Mouse (Mus musculus) heart, adult 2 months (tissue): ENCODE measurements around the gene Tmc8. TPM values are rescaled to one million over a fixed set of nuclear protein-coding genes. Genes with fewer than 3 reads are reported as not detected.
A peak's percentile ranks its signal among the peaks of the same experiment; 100 is the strongest.
"Not testable (repeated sequence)": the region's sequence is repeated elsewhere in the genome, so short reads cannot be mapped to it uniquely, and the experiment has no call there.

Experiments used
- DNase-seq, 2 experiments: peaks; one replicate each; pipeline ENCODE4 v3.0.0; 2021
- H3K27ac ChIP-seq: fragments of 200-600 bp; 2 replicates; pipeline ENCODE4 v1.8.1; 2022
- H3K27me3 ChIP-seq: fragments of 200-500 bp; 2 replicates; pipeline ENCODE4 v1.6.1; 2012; ENCODE audit warnings: mild to moderate bottlenecking, low read length, inconsistent platforms, mixed read lengths; ENCODE audit not compliant: control insufficient read depth, insufficient read depth
- H3K36me3 ChIP-seq: fragments of 200-500 bp; 2 replicates; pipeline ENCODE4 v1.6.1; 2012; ENCODE audit warnings: low read length, inconsistent platforms; ENCODE audit not compliant: control insufficient read depth, insufficient read depth
- H3K4me1 ChIP-seq: fragments of 200-500 bp; 2 replicates; pipeline ENCODE4 v1.6.1; 2011; ENCODE audit warnings: low read length; ENCODE audit not compliant: control insufficient read depth, insufficient read depth
- H3K4me3 ChIP-seq: fragments of 200-600 bp; 2 replicates; pipeline ENCODE4 v1.8.1; 2022
- H3K79me2 ChIP-seq: fragments of 200-500 bp; replicated peaks from 2 replicates; pipeline ENCODE4 v1.6.1; 2012; ENCODE audit warnings: mild to moderate bottlenecking, inconsistent platforms, low read length, moderate library complexity, mixed read lengths; ENCODE audit not compliant: control insufficient read depth, insufficient read depth
- H3K9ac ChIP-seq: fragments of 200-500 bp; 2 replicates; pipeline ENCODE4 v1.6.1; 2012; ENCODE audit warnings: low read depth, mild to moderate bottlenecking, control low read depth, inconsistent platforms, low read length, mixed read lengths
- CTCF ChIP-seq: fragments of 200-600 bp; IDR thresholded peaks from 2 replicates; pipeline ENCODE4 v1.8.1; 2022; ENCODE audit warnings: antibody characterized with exemption, mild to moderate bottlenecking, moderate library complexity
- EP300 ChIP-seq: fragments of 200-500 bp; IDR thresholded peaks from 2 replicates; pipeline ENCODE4 v1.6.1; 2011; ENCODE audit warnings: low read depth, low read length, control low read depth; ENCODE audit not compliant: insufficient read depth
- POLR2A ChIP-seq: fragments of 200-500 bp; IDR thresholded peaks from 2 replicates; pipeline ENCODE4 v1.6.1; 2011; ENCODE audit warnings: mild to moderate bottlenecking, low read depth, low read length, control low read depth; ENCODE audit not compliant: insufficient read depth
- WGBS: fragments of 180-500 bp; shearing (Covaris S2); methylation state at CpG from one replicate; pipeline ENCODE4 v1.1.7; 2018; 5-methylcytosine and 5-hydroxymethylcytosine counted together
- intact Hi-C: fragments of 180-260 bp; cut with DNase I; formaldehyde crosslinking; loops from one replicate; pipeline ENCODE4 v1.15.1; 2025
- polyA plus RNA-seq: library from polyadenylated mRNA; depleted of rRNA; stranded (reverse); fragments of >200 nt; gene quantifications from 2 replicates; pipeline ENCODE4 v1.2.3, GENCODE M21; 2012
- total RNA-seq, 2 experiments: library from RNA; stranded (reverse); gene quantifications; 2 replicates each; pipeline ENCODE4 v1.2.3; 2021

Gene Tmc8
- total and polyA plus RNA-seq, 3 experiments, result 3.3 to 9.5 (median 3.7) TPM

GRCm38 (mm10) chr11:117814704-117815366 is 33.0 kb downstream of the Tmc8 start:
- Histone ChIP-seq H3K27ac (peak overlapping the region; percentile 72), H3K36me3 (no peaks in the 10 kb centered on the region), H3K4me3 (no peak overlapping the region), H3K27me3 (no peaks in the 10 kb centered on the region), H3K9ac (no peak overlapping the region), H3K4me1 (peaks cover 6% of the 10 kb centered on the region), H3K79me2 (peaks cover 2% of the 10 kb centered on the region)
- TF ChIP-seq CTCF (no peak), EP300 (no peak), POLR2A (no peak)
- DNase-seq, result no peak
- intact Hi-C loops, result no loop called here
- 63% methylated on average over 6 of the region's 6 CpGs for WGBS

- intact Hi-C loops, H3K4me3 ChIP-seq, H3K27me3 ChIP-seq, H3K4me1 ChIP-seq, DNase-seq, H3K9ac ChIP-seq, H3K79me2 ChIP-seq, H3K36me3 ChIP-seq: not testable (repeated sequence)
- 55% methylated on average over 9 of the region's 9 CpGs for WGBS
- H3K27ac ChIP-seq, result 0 out of 2 replicates have a peak overlapping the region, but pooled peaks have one; percentile 28
Measured at GRCm38 (mm10) chr11:117815850-117816249, 34.0 kb downstream of the Tmc8 start.

- TF ChIP-seq EP300 (no peak), CTCF (no peak), POLR2A (no peak)
- no peak for DNase-seq
- peaks cover 1% of the 10 kb centered on the region for H3K79me2 ChIP-seq
- intact Hi-C loops, result no loop called here
- H3K27me3 ChIP-seq, result no peaks in the 10 kb centered on the region
- H3K27ac ChIP-seq, result no peak overlapping the region
- H3K4me3 ChIP-seq, result no peak overlapping the region
- peaks cover 6% of the 10 kb centered on the region for H3K4me1 ChIP-seq
- no peak overlapping the region for H3K9ac ChIP-seq
- WGBS, result 74% methylated on average over 13 of the region's 13 CpGs
- H3K36me3 ChIP-seq, result no peaks in the 10 kb centered on the region
Measured at GRCm38 (mm10) chr11:117816389-117816996, 34.6 kb downstream of the Tmc8 start.

- intact Hi-C loops, result no loop called here
- Histone ChIP-seq H3K36me3 (peaks cover 2% of the 10 kb centered on the region; the same call in 1 of the 2 replicates), H3K4me1 (peaks cover 14% of the 10 kb centered on the region), H3K4me3 (no peak overlapping the region), H3K9ac (0 out of 2 replicates have a peak overlapping the region, but pooled peaks have one; percentile 15), H3K27ac (peak overlapping the region; percentile 85), H3K79me2 (no peaks in the 10 kb centered on the region), H3K27me3 (no peaks in the 10 kb centered on the region)
- peak; percentile 55 to 80 for DNase-seq
- peak; percentile 89 for TF ChIP-seq POLR2A
- TF ChIP-seq EP300, result peak; percentile 94
- no peak for TF ChIP-seq CTCF
- 46% methylated on average over 8 of the region's 8 CpGs for WGBS
Measured at GRCm38 (mm10) chr11:117819095-117819494, 37.2 kb downstream of the Tmc8 start.

GRCm38 (mm10) chr11:117820173-117820572 is 38.3 kb downstream of the Tmc8 start:
- Histone ChIP-seq H3K27me3 (no peaks in the 10 kb centered on the region), H3K9ac (no peak overlapping the region), H3K4me1 (peaks cover 21% of the 10 kb centered on the region), H3K27ac (peak overlapping the region; percentile 81; the same call in 1 of the 2 replicates), H3K79me2 (no peaks in the 10 kb centered on the region), H3K4me3 (no peak overlapping the region), H3K36me3 (peaks cover 2% of the 10 kb centered on the region; the same call in 1 of the 2 replicates)
- intact Hi-C loops, result loop anchor here (10.0 kb wide), 1 partner anchor 585 kb away; no protein-coding TSS in a partner anchor
- no peak for DNase-seq
- TF ChIP-seq EP300 (no peak), POLR2A (no peak), CTCF (no peak)
- 74% methylated on average over 7 of the region's 7 CpGs for WGBS

- WGBS, result 73% methylated on average over 9 of the region's 9 CpGs
- TF ChIP-seq EP300, result no peak
- TF ChIP-seq POLR2A, result no peak
- TF ChIP-seq CTCF, result no peak
- Histone ChIP-seq H3K4me3 (no peak overlapping the region), H3K27me3 (no peaks in the 10 kb centered on the region), H3K9ac (no peak overlapping the region), H3K27ac (peak overlapping the region; percentile 67), H3K4me1 (peaks cover 21% of the 10 kb centered on the region), H3K36me3 (peaks cover 2% of the 10 kb centered on the region; the same call in 1 of the 2 replicates), H3K79me2 (no peaks in the 10 kb centered on the region)
- intact Hi-C loops, result loop anchor here (10.0 kb wide), 1 partner anchor 587 kb away; no protein-coding TSS in a partner anchor
- peak in 1 of 2 experiments; percentile 19 for DNase-seq
Measured at GRCm38 (mm10) chr11:117821868-117822267, 40.0 kb downstream of the Tmc8 start.
